Mouse (Mus musculus): Measurements from ENCODE around the gene Krtap17-1. TPM values are rescaled to one million over a fixed set of nuclear protein-coding genes. Genes with fewer than 3 reads are reported as not detected.

The Krtap17-1 gene
- polyA plus RNA-seq, 1 experiment from 2014 or later, result 0.48 TPM

- no peaks in the 10 kb centered on the region for H3K9me3 ChIP-seq (ENCODE audit: control insufficient read depth, low read length)
- WGBS, result 75% methylated on average over 8 of the region's 8 CpGs
- H3K4me1 ChIP-seq (ENCODE audit: control insufficient read depth, insufficient read depth, low read length), result no peaks in the 10 kb centered on the region
- DNase-seq (ENCODE audit: low spot score), result no peak
- no peak within 1 kb of the TSS for H3K9ac ChIP-seq (ENCODE audit: low read length)
- no peak for ATAC-seq (ENCODE audit: insufficient number of reproducible peaks, low FRiP score, low TSS enrichment, low read depth)
- no peak within 1 kb of the TSS for H3K4me3 ChIP-seq (ENCODE audit: low read depth, low read length)
- H3K27ac ChIP-seq (replicated peaks; ENCODE audit: low read depth, low read length), result no peak within 1 kb of the TSS
- H3K36me3 ChIP-seq (ENCODE audit: control insufficient read depth, insufficient read depth, low read length), result no peaks in the 10 kb centered on the region
- H3K4me2 ChIP-seq (ENCODE audit: low read depth, severe bottlenecking), result no peak within 1 kb of the TSS
- H3K27me3 ChIP-seq (ENCODE audit: control insufficient read depth, insufficient read depth, low read length), result no peaks in the 10 kb centered on the region
Measured at GRCm38 (mm10) chr11:99986180-99986647, 7.6 kb downstream of the Krtap17-1 start, which contains the start of gene Krtap16-1. TSS of gene Krtap16-1 (minus strand) at chr11:99986597.

DNA sequence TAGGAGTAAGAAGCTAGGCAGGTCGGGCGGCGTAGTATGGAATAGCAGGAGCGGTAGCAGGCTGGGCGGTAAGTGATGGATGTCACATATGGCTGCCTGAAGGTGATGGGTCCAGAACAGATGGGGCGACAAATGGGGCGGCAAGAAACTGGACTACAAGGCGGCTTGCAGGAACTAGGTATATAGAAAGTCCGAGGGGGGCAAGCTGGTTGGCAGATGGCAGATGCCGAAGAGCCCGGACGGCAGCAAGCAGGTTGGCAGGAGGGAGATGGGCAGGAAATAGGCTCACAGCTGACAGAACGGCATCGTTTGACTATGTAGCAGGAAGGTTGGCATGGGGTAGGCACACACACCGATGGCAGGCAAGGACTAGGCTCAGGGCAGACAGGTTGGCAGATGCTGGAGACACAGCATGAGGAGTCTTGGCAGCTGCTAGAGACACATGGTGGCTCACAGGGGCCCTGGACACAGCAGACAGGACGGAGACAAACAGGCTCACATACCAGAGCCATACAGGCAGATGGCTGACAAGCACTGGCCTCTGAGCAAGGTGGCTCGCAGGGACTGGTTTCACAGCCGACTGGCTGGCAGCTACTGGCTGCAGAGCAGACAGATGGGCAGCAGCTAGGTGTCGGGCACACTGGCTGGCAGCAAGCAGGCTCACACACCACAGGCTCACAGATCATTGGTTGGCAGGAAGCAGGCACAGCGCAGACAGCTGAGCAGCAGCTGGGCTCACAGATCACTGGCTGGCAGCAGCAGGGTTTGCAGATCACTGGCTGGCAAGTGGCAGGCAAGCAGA lies 8.3 kb downstream of the Krtap17-1 start:
- WGBS, result 80% methylated on average over 20 of the region's 20 CpGs
- Histone ChIP-seq H3K36me3 (ENCODE audit: control insufficient read depth, insufficient read depth, low read length) (no peaks in the 10 kb centered on the region), H3K9me3 (ENCODE audit: control insufficient read depth, low read length) (no peaks in the 10 kb centered on the region), H3K4me3 (ENCODE audit: low read depth, low read length) (no peak overlapping the region), H3K4me1 (ENCODE audit: control insufficient read depth, insufficient read depth, low read length) (no peaks in the 10 kb centered on the region), H3K27ac (replicated peaks; ENCODE audit: low read depth, low read length) (no peak overlapping the region), H3K4me2 (ENCODE audit: low read depth, severe bottlenecking) (no peak overlapping the region), H3K27me3 (ENCODE audit: control insufficient read depth, insufficient read depth, low read length) (no peaks in the 10 kb centered on the region), H3K9ac (ENCODE audit: low read length) (no peak overlapping the region)
- no peak for DNase-seq (ENCODE audit: low spot score)
- no peak for ATAC-seq (ENCODE audit: insufficient number of reproducible peaks, low FRiP score, low TSS enrichment, low read depth)

DNA sequence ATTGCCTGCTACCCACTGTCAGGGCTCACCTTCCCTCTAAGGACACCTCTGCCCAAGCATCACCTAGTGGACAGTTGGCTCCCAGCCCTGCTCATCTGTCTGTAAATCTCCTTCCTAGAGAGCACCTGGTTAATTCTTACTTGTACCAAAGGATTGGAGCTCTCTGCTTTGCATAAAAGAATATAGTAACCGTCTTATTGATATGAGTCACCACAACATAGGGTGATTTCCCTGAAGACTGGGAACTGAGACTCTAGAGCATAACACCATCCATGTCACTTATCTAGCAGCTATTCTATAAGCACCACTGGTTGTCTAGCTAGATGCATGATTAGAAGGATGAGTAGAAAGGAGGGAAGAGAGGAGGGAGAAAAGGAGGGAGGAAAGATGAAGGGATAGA lies 10.4 kb downstream of the Krtap17-1 start:
- Histone ChIP-seq H3K27ac (replicated peaks; ENCODE audit: low read depth, low read length) (no peak overlapping the region), H3K4me1 (ENCODE audit: control insufficient read depth, insufficient read depth, low read length) (no peaks in the 10 kb centered on the region), H3K9ac (ENCODE audit: low read length) (no peak overlapping the region), H3K27me3 (ENCODE audit: control insufficient read depth, insufficient read depth, low read length) (no peaks in the 10 kb centered on the region), H3K4me3 (ENCODE audit: low read depth, low read length) (no peak overlapping the region), H3K36me3 (ENCODE audit: control insufficient read depth, insufficient read depth, low read length) (no peaks in the 10 kb centered on the region), H3K4me2 (ENCODE audit: low read depth, severe bottlenecking) (no peak overlapping the region), H3K9me3 (ENCODE audit: control insufficient read depth, low read length) (no peaks in the 10 kb centered on the region)
- ATAC-seq (ENCODE audit: insufficient number of reproducible peaks, low FRiP score, low TSS enrichment, low read depth), result no peak
- DNase-seq (ENCODE audit: low spot score), result no peak
- 96% methylated on average over 1 of the region's 1 CpGs for WGBS

DNA sequence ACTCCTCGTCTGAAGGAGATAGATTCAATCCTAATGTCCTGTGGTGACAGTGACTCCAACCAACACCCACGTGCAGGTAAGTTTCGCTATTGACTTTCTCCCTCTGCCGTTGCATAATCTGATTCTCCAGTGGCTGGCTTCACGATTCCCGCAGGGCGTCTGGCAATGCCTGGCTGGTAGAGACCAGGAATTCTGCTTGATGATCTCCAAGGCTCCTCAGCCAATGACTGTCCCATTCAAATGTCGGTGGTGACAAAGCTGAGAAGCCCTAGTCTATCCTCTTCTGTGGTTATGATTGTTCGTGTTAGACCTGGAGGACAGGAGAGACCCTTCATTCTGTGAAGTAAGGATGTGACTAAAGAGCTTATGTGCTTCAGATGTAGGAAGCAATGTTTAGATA lies 11.1 kb downstream of the Krtap17-1 start:
- no peak for DNase-seq (ENCODE audit: low spot score)
- ATAC-seq (ENCODE audit: insufficient number of reproducible peaks, low FRiP score, low TSS enrichment, low read depth), result no peak
- Histone ChIP-seq H3K4me1 (ENCODE audit: control insufficient read depth, insufficient read depth, low read length) (no peaks in the 10 kb centered on the region), H3K36me3 (ENCODE audit: control insufficient read depth, insufficient read depth, low read length) (no peaks in the 10 kb centered on the region), H3K4me2 (ENCODE audit: low read depth, severe bottlenecking) (no peak overlapping the region), H3K27ac (replicated peaks; ENCODE audit: low read depth, low read length) (no peak overlapping the region), H3K9me3 (ENCODE audit: control insufficient read depth, low read length) (no peaks in the 10 kb centered on the region), H3K27me3 (ENCODE audit: control insufficient read depth, insufficient read depth, low read length) (no peaks in the 10 kb centered on the region), H3K9ac (ENCODE audit: low read length) (no peak overlapping the region), H3K4me3 (ENCODE audit: low read depth, low read length) (no peak overlapping the region)
- whole genome bisulfite sequencing, result 89% methylated on average over 9 of the region's 9 CpGs

- 75% methylated on average over 5 of the region's 5 CpGs for WGBS
- no peak for ATAC-seq (ENCODE audit: insufficient number of reproducible peaks, low FRiP score, low TSS enrichment, low read depth)
- DNase-seq (ENCODE audit: low spot score), result no peak
Measured at GRCm38 (mm10) chr11:99978953-99979352, 14.8 kb downstream of the Krtap17-1 start, which contains the start of gene Krtap29-1. TSS of gene Krtap29-1 (minus strand) at chr11:99979053.

DNA sequence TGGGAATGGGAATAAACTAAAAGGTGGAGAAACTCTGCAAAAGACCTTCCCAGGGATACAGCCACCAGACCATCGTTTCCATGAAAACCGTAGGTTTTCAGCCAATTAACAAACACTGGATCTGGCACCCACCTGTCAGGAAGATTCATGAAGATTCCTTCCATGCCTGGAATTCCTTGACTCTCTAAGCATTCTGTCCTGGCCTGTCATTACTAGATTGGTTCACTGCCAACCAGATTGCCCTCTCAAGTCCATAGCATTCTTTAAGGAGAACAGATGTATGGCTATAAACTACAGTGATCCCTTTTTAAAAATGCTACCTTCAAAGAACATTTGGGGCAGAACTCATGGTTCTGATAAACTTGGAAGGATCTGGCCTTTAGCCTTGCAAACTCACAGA lies 27.8 kb downstream of the Krtap17-1 start:
- Histone ChIP-seq H3K9ac (ENCODE audit: low read length) (no peak overlapping the region), H3K4me3 (ENCODE audit: low read depth, low read length) (no peak overlapping the region), H3K27ac (replicated peaks; ENCODE audit: low read depth, low read length) (no peak overlapping the region), H3K4me1 (ENCODE audit: control insufficient read depth, insufficient read depth, low read length) (no peaks in the 10 kb centered on the region), H3K9me3 (ENCODE audit: control insufficient read depth, low read length) (no peaks in the 10 kb centered on the region), H3K4me2 (ENCODE audit: low read depth, severe bottlenecking) (no peak overlapping the region), H3K36me3 (ENCODE audit: control insufficient read depth, insufficient read depth, low read length) (no peaks in the 10 kb centered on the region), H3K27me3 (ENCODE audit: control insufficient read depth, insufficient read depth, low read length) (no peaks in the 10 kb centered on the region)
- WGBS, result 14% methylated on average over 2 of the region's 2 CpGs
- DNase-seq (ENCODE audit: low spot score), result no peak
- no peak for ATAC-seq (ENCODE audit: insufficient number of reproducible peaks, low FRiP score, low TSS enrichment, low read depth)

More at GRCm38 (mm10) chr11:99978953-99979352, 14.8 kb downstream of the Krtap17-1 start, which contains the start of gene Krtap29-1:
- H3K36me3 ChIP-seq (ENCODE audit: control insufficient read depth, insufficient read depth, low read length), result no peaks in the 10 kb centered on the region
- no peaks in the 10 kb centered on the region for H3K27me3 ChIP-seq (ENCODE audit: control insufficient read depth, insufficient read depth, low read length)
- no peaks in the 10 kb centered on the region for H3K9me3 ChIP-seq (ENCODE audit: control insufficient read depth, low read length)
- H3K4me2 ChIP-seq (ENCODE audit: low read depth, severe bottlenecking), result no peak within 1 kb of the TSS
- H3K4me1 ChIP-seq (ENCODE audit: control insufficient read depth, insufficient read depth, low read length), result no peaks in the 10 kb centered on the region
- H3K27ac ChIP-seq (replicated peaks; ENCODE audit: low read depth, low read length), result no peak within 1 kb of the TSS
- H3K4me3 ChIP-seq (ENCODE audit: low read depth, low read length), result no peak within 1 kb of the TSS
- H3K9ac ChIP-seq (ENCODE audit: low read length), result no peak within 1 kb of the TSS

DNA sequence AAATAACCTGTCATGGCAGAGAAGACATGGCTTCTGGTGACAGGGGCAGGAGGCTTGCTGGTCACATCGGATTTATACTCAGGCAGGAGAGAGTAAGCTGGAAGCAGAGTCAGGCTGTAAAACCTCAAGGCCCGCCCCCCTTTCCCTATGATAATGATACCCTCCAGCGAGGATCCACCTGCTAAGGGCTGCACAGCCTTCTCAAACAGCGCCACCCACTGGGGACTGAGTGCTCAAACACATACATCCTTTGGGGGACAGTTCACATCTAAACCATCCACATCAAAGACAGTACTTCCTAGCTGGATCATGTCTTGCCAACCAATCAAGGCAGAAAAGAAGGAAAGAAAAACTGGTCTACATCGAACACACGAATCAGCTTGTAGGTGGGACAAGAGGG lies 29.6 kb downstream of the Krtap17-1 start:
- no peaks in the 10 kb centered on the region for H3K4me1 ChIP-seq (ENCODE audit: control insufficient read depth, insufficient read depth, low read length)
- H3K36me3 ChIP-seq (ENCODE audit: control insufficient read depth, insufficient read depth, low read length), result no peaks in the 10 kb centered on the region
- 48% methylated on average over 6 of the region's 6 CpGs for WGBS
- no peak overlapping the region for H3K4me2 ChIP-seq (ENCODE audit: low read depth, severe bottlenecking)
- H3K27me3 ChIP-seq (ENCODE audit: control insufficient read depth, insufficient read depth, low read length), result no peaks in the 10 kb centered on the region
- DNase-seq (ENCODE audit: low spot score) (no peak), ATAC-seq (ENCODE audit: insufficient number of reproducible peaks, low FRiP score, low TSS enrichment, low read depth) (no peak)
- H3K27ac ChIP-seq (replicated peaks; ENCODE audit: low read depth, low read length), result no peak overlapping the region
- H3K4me3 ChIP-seq (ENCODE audit: low read depth, low read length), result no peak overlapping the region
- H3K9me3 ChIP-seq (ENCODE audit: control insufficient read depth, low read length), result no peaks in the 10 kb centered on the region
- no peak overlapping the region for H3K9ac ChIP-seq (ENCODE audit: low read length)

DNA sequence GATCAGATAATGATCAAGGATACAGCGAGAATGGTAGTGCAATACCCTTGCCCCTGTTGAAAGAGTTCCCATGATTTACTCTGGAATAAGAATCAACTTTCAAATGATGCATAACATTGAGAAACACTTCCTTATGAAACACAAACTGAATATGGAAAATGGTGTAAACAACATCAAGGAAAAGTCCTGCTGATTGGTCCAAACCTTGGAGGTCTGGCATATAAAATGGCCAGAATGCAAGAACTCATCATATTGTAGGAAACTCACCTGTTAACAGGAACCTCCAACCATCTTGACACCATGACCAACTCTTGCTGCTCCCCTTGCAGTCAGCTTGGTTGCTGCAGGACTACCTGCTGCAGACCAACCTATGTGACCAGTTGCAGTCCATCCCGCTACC lies 45.6 kb downstream of the Krtap17-1 start, which contains the start of gene Krtap9-5:
Krtap9-5 (plus strand) TSS at position 301 of the 400 bp plus-strand sequence.
- H3K4me3 ChIP-seq (ENCODE audit: low read depth, low read length), result no peak within 1 kb of the TSS
- DNase-seq (ENCODE audit: low spot score), result no peak
- no peaks in the 10 kb centered on the region for H3K36me3 ChIP-seq (ENCODE audit: control insufficient read depth, insufficient read depth, low read length)
- H3K4me2 ChIP-seq (ENCODE audit: low read depth, severe bottlenecking), result no peak within 1 kb of the TSS
- no peaks in the 10 kb centered on the region for H3K9me3 ChIP-seq (ENCODE audit: control insufficient read depth, low read length)
- no peak within 1 kb of the TSS for H3K27ac ChIP-seq (replicated peaks; ENCODE audit: low read depth, low read length)
- 92% methylated on average over 2 of the region's 2 CpGs for WGBS
- ATAC-seq (ENCODE audit: insufficient number of reproducible peaks, low FRiP score, low TSS enrichment, low read depth), result no peak
- H3K9ac ChIP-seq (ENCODE audit: low read length), result no peak within 1 kb of the TSS
- no peaks in the 10 kb centered on the region for H3K4me1 ChIP-seq (ENCODE audit: control insufficient read depth, insufficient read depth, low read length)
- no peaks in the 10 kb centered on the region for H3K27me3 ChIP-seq (ENCODE audit: control insufficient read depth, insufficient read depth, low read length)
